Mouse (Mus musculus): ENCODE results near the gene Miga1.

GRCm38 (mm10) chr3:152235238-152235637 is 105.0 kb downstream of the Miga1 start:
- TF ChIP-seq CTCF (IDR thresholded peaks at IDR 0.05; ENCODE audit: low read depth) (no peak), EP300 (optimal IDR thresholded peaks at IDR 0.05) (no peak)

All from stomach, postnatal 0 days (tissue).